ENCODE assay signal across 1 mouse cellular context in the genomic region with DNA sequence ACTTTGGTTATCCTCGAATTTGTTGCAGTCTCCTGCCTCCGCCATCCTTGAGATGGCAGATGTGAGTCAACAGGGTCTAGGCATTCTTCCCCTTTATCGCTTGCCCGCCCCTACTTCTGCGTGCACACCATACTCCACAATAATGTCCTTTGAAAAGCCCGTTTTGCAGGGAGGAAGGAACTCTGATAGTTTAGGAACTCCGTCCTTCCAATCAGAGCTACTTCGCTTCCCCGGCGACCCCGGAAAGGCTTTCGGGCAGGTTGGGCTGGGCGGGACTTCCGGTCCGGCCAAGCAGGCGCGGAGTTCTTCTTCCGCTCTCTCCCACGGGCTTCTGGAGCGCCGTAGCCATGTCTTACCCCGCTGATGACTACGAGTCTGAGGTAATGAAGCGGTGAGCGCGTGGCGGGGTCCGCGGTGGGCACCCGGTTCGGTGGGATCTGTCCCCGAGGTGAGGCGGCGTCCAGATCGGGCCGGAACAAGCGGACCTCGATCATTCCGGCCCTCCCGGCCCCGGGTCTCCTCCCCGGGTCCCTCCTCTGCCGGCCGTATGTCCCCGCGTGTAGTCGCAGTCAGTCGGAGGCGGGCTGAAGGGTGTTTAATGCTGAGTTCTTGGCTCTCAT.
TF ChIP-seq lines count a peak whose summit lies in the region.

A gene (plus strand): TSS at position 267 of the 620 bp plus-strand sequence.

TF ChIP-seq in CH12.LX, 34 proteins besides CTCF, POLR2A, EP300 and RAD21 (continued from another document):
- no peak for TF ChIP-seq RCOR1 (conservative IDR thresholded peaks at IDR 0.05; ENCODE audit: low read depth, low read length)
- no peak for TF ChIP-seq MEF2A (IDR thresholded peaks at IDR 0.05; ENCODE audit: borderline replicate concordance, low read depth, low read length)
- peak; percentile 86 for TF ChIP-seq MXI1 (IDR thresholded peaks at IDR 0.05; ENCODE audit: low read depth, low read length)
- TF ChIP-seq ZMIZ1 (IDR thresholded peaks at IDR 0.05; ENCODE audit: low read depth, low read length): no peak; the same call in none of the 2 replicates
- no peak for TF ChIP-seq MAFK (IDR thresholded peaks at IDR 0.05; ENCODE audit: insufficient replicate concordance, low read length)
- TF ChIP-seq BHLHE40 (IDR thresholded peaks at IDR 0.05; ENCODE audit: low read depth, low read length): no peak
- no peak for TF ChIP-seq PAX5 (IDR thresholded peaks at IDR 0.05; ENCODE audit: low read length)
- no peak for TF ChIP-seq ZC3H11A (IDR thresholded peaks at IDR 0.05; ENCODE audit: low read depth, low read length)
- TF ChIP-seq UBTF (IDR thresholded peaks at IDR 0.05; ENCODE audit: low read depth, low read length): no peak
- TF ChIP-seq NELFE (IDR thresholded peaks at IDR 0.05; ENCODE audit: low read depth, low read length): peak; percentile 93
- no peak for TF ChIP-seq USF2 (conservative IDR thresholded peaks at IDR 0.05; ENCODE audit: low read depth, low read length)
- TF ChIP-seq NRF1 (IDR thresholded peaks at IDR 0.05; ENCODE audit: low read depth, low read length): peak; percentile 78
- no peak for TF ChIP-seq ZKSCAN1 (IDR thresholded peaks at IDR 0.05; ENCODE audit: borderline replicate concordance, low read depth, low read length)
- peak; percentile 73 for TF ChIP-seq POLR2AphosphoS2 (IDR thresholded peaks at IDR 0.05; ENCODE audit: low read depth, low read length)
- TF ChIP-seq CHD2 (IDR thresholded peaks at IDR 0.05; ENCODE audit: low read length): peak; percentile 94
- no peak for TF ChIP-seq JUND (conservative IDR thresholded peaks at IDR 0.05; ENCODE audit: low read depth, low read length)
- TF ChIP-seq ELF1 (IDR thresholded peaks at IDR 0.05; ENCODE audit: low read depth, low read length): peak; percentile 92
- TF ChIP-seq MAX (IDR thresholded peaks at IDR 0.05; ENCODE audit: low read length): peak; percentile 61
- TF ChIP-seq IRF4 (IDR thresholded peaks at IDR 0.05; ENCODE audit: low read depth, low read length): no peak; the same call in 1 of the 2 replicates
- TF ChIP-seq GABPA (IDR thresholded peaks at IDR 0.05; ENCODE audit: insufficient replicate concordance, low read depth, low read length): no peak; the same call in 1 of the 2 replicates
- no peak for TF ChIP-seq ZNF384 (IDR thresholded peaks at IDR 0.05; ENCODE audit: low read depth, low read length)
- TF ChIP-seq HCFC1 (IDR thresholded peaks at IDR 0.05; ENCODE audit: low read depth, low read length): peak; percentile 94
- TF ChIP-seq SMC3 (IDR thresholded peaks at IDR 0.05; ENCODE audit: low read depth, low read length): no peak
- TF ChIP-seq TBP (conservative IDR thresholded peaks at IDR 0.05; ENCODE audit: low read depth, low read length): no peak; the same call in 1 of the 2 replicates
- peak; percentile 68; the same call in 1 of the 2 replicates for TF ChIP-seq MYC (IDR thresholded peaks at IDR 0.05; ENCODE audit: low read depth, low read length)
